Mouse (Mus musculus) kidney, postnatal 0 days (tissue): ENCODE data around the gene Fgfr2. TPM values are rescaled to one million over a fixed set of nuclear protein-coding genes. Genes with fewer than 3 reads are reported as not detected.

ENCODE experiments used
- ATAC-seq: fragments of 200-750 bp; cut with Nextera tagmentation; replicated peaks from 2 replicates; pipeline ENCODE4 v1.8.0; 2017; ENCODE audit warnings: low read depth, moderate number of reproducible peaks, moderate TSS enrichment, moderate library complexity; ENCODE audit not compliant: low FRiP score
- DNase-seq: peaks from one replicate; pipeline ENCODE4 v3.0.0-alpha.2; 2016; ENCODE audit warnings: low spot score
- H3K27ac ChIP-seq: fragments of 300-500 bp; sonication (generic); 2 replicates; pipeline ENCODE4 v1.5.1; 2014; ENCODE audit warnings: mild to moderate bottlenecking
- H3K27me3 ChIP-seq: fragments of 300-500 bp; sonication (generic); 2 replicates; pipeline ENCODE4 v1.6.1; 2014; ENCODE audit warnings: low read length, mixed read lengths; ENCODE audit not compliant: insufficient read depth
- H3K36me3 ChIP-seq: fragments of 300-500 bp; sonication (generic); 2 replicates; pipeline ENCODE4 v1.6.1; 2014; ENCODE audit warnings: low read length, mixed read lengths; ENCODE audit not compliant: insufficient read depth
- H3K4me1 ChIP-seq: fragments of 300-500 bp; sonication (generic); replicated peaks from 2 replicates; pipeline ENCODE4 v1.6.1; 2014; ENCODE audit warnings: antibody characterized with exemption, low read length, mixed read lengths; ENCODE audit not compliant: insufficient read depth
- H3K4me2 ChIP-seq: fragments of 300-500 bp; sonication (generic); 2 replicates; pipeline ENCODE4 v1.6.1; 2014; ENCODE audit warnings: mild to moderate bottlenecking, low read length, moderate library complexity, mixed read lengths
- H3K4me3 ChIP-seq: fragments of 300-500 bp; sonication (generic); replicated peaks from 2 replicates; pipeline ENCODE4 v1.5.1; 2014; ENCODE audit warnings: low read depth, low read length
- H3K9ac ChIP-seq: fragments of 300-500 bp; sonication (generic); 2 replicates; pipeline ENCODE4 v1.6.1; 2014; ENCODE audit warnings: low read depth, low read length
- H3K9me3 ChIP-seq: fragments of 300-500 bp; sonication (generic); replicated peaks from 2 replicates; pipeline ENCODE4 v1.6.1; 2016; ENCODE audit warnings: low read length, inconsistent platforms, mixed read lengths
- CTCF ChIP-seq: IDR thresholded peaks from 2 replicates; pipeline ENCODE4 v1.5.1; 2016; ENCODE audit warnings: antibody characterized with exemption, low read depth, mild to moderate bottlenecking, moderate library complexity
- WGBS: fragments of 180-500 bp; shearing (Covaris S2); extraction: QIAGEN DNeasy Blood & Tissue Kit; methylation state at CpG from one replicate; pipeline ENCODE4 v1.1.7; 2014; 5-methylcytosine and 5-hydroxymethylcytosine counted together
- polyA plus RNA-seq: library from polyadenylated mRNA; unstranded; fragments of >200 nt; fragmentation: Nextera tagmentation; extraction: Ambion mirVana; gene quantifications from 2 replicates; pipeline ENCODE4 v1.2.1, GENCODE M21; 2015

Gene Fgfr2
- polyA plus RNA-seq, 1 experiment from 2014 or later: 79.8 TPM

DNA sequence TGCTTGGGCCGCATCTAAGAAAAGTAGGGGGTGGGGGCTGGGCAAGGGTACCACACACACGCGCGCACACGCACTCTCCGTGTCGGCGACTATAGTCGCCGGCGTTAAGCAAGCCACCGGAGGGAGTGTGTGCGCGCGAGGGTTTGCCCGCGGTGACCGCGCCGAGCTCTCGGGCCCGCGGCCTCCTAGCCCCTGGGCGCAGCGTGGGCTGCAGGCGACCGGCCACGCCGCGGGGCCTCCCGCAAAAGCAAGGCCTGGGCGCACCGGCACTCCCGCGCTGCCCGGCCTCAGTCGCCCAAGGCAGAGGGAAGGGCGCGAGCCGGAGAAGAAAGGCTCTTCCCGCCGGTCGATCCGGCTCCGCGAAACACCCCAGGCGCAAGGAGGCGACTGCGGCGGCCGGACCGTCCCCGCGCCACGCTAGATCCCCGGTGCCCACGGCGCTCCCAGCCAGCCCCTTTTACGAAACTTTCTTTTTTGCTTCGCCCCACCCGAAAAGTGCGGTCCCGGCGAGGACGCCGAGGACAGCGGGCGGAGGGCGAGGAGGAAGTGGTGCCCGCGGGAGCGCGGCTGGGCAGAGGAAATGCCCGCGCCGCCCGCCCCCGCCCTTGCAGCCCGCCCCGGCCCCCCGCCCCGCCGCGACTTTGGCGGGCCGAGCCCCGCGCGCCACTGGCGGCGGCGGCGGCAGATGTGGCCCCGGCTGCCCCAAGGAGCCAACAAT, 1.3 kb downstream of the Fgfr2 start:
- Histone ChIP-seq H3K27me3 (no peaks in the 10 kb centered on the region), H3K4me3 (peak overlapping the region; percentile 94), H3K4me2 (peak overlapping the region; percentile 81), H3K36me3 (no peaks in the 10 kb centered on the region), H3K4me1 (peaks cover 21% of the 10 kb centered on the region; the same call in 1 of the 2 replicates), H3K27ac (peak overlapping the region; percentile 98), H3K9ac (peak overlapping the region; percentile 95), H3K9me3 (no peaks in the 10 kb centered on the region)
- no peak; the same call in 1 of the 2 replicates for ATAC-seq
- TF ChIP-seq CTCF: no peak; the same call in 1 of the 2 replicates
- 1% methylated on average over 71 of the region's 94 CpGs for WGBS
- DNase-seq: peak; percentile 65

DNA sequence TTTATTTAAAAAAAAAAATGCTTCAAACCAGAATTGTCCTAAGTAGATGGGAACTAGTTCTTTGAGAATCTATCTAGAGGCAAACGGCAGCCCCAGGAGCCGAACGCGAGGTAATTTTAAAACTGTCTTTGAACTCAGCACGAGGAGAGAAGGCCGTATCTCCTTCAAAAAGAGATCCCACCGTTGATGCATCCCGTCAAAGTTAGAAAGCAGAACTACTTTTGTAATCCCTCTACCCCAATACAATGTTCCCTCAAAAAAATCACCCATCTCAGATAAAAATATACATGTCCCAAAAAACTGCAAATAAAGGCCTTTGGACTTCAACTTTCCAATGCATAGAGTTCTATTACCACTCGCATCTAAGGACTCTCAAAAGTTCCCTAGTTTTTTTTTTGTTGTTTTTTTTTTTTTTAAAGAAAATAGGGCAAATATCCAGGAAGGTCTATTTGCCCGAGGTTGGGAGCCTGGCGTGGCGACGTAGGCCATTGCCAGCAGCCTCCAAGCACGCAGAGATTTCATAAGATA, 2.0 kb downstream of the Fgfr2 start:
- WGBS: 3% methylated on average over 14 of the region's 14 CpGs
- no peak for TF ChIP-seq CTCF
- H3K4me2 ChIP-seq: peak overlapping the region; percentile 81
- DNase-seq (no peak), ATAC-seq (no peak)
- H3K36me3 ChIP-seq: no peaks in the 10 kb centered on the region
- peak overlapping the region; percentile 98 for H3K27ac ChIP-seq
- H3K9me3 ChIP-seq: no peaks in the 10 kb centered on the region
- H3K4me3 ChIP-seq: peak overlapping the region; percentile 94
- H3K27me3 ChIP-seq: no peaks in the 10 kb centered on the region
- peak overlapping the region; percentile 95 for H3K9ac ChIP-seq
- peaks cover 22% of the 10 kb centered on the region for H3K4me1 ChIP-seq

DNA sequence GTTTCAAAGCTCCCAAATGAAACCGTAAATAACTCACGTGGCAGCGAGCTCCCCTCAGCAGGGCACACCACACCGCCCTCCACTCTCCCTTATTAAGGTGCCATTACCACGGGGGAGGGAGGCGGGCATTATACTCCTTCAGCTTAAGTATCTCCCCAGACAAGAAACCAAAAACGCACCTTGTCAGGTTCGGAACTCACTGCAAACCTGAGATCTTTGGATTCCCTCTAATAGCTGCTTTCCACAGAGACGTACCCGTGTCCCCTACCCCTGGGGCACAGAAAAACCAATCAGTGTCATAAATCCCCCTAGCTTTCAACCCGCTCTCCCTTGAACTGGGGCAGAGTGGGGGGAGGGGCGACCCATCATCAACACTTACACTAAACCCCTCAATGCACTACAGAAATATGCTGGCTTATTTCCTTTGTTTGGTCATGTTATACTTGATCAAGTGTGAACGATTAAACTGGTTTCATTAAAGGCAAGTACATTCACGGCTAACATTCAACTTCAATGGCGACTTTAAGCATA, 2.9 kb downstream of the Fgfr2 start:
- Histone ChIP-seq H3K4me3 (peak overlapping the region; percentile 94), H3K9me3 (no peaks in the 10 kb centered on the region), H3K36me3 (no peaks in the 10 kb centered on the region), H3K4me1 (peaks cover 30% of the 10 kb centered on the region), H3K4me2 (peak overlapping the region; percentile 81), H3K27me3 (no peaks in the 10 kb centered on the region), H3K9ac (peak overlapping the region; percentile 28; the same call in 1 of the 2 replicates), H3K27ac (peak overlapping the region; percentile 47; the same call in 1 of the 2 replicates)
- WGBS: 12% methylated on average over 15 of the region's 15 CpGs
- TF ChIP-seq CTCF: no peak
- DNase-seq (peak; percentile 43), ATAC-seq (no peak)

DNA sequence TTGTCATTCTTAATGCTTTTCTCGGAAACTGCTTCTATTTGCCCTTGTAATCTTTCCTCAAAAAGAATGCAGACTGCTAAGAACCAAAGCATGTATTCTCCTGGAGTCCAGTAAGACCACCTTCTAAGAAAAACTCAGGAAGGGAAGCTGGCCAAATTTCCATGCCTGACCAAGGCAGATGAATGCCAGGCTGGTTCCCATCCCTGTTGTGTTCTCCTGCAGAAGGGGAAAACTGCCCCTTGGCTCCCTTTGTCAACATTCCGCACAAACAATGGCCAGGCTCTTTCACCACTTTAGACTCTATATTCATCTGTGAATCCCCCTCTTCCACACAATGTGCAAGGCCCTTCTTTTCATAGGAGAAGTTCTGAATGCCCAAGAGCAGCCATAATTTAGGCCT, 5.3 kb downstream of the Fgfr2 start:
- 47% methylated on average over 2 of the region's 2 CpGs for WGBS
- Histone ChIP-seq H3K27ac (peak overlapping the region; percentile 37; the same call in 1 of the 2 replicates), H3K4me1 (peaks cover 49% of the 10 kb centered on the region), H3K27me3 (no peaks in the 10 kb centered on the region), H3K9me3 (no peaks in the 10 kb centered on the region), H3K36me3 (no peaks in the 10 kb centered on the region), H3K4me2 (no peak overlapping the region), H3K9ac (no peak overlapping the region), H3K4me3 (no peak overlapping the region)
- ATAC-seq: no peak
- no peak for DNase-seq
- no peak for TF ChIP-seq CTCF

DNA sequence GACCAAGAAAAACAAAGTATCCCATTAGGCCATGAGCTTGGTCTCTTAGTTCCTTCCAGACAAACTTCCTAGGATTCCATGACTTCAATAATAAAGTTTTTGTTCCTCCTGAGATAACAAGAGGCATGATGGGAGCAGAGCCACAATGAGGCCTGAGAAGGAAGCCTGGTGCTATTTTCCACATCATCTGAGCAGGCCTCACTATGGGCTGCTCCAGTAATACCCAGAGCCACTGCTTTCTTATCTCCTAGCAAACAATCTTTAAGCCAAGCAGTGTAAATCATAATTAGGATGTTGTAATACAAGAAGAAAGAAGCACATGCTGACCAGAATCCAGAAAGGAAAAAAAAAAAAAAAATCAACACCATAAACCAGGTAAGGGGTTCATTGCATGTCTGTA, 6.6 kb downstream of the Fgfr2 start:
- no peak for ATAC-seq
- DNase-seq: peak; percentile 44
- Histone ChIP-seq H3K4me1 (peaks cover 62% of the 10 kb centered on the region), H3K4me3 (no peak overlapping the region), H3K9me3 (no peaks in the 10 kb centered on the region), H3K4me2 (no peak overlapping the region), H3K27me3 (no peaks in the 10 kb centered on the region), H3K27ac (peak overlapping the region; percentile 79), H3K9ac (no peak overlapping the region), H3K36me3 (no peaks in the 10 kb centered on the region)
- no peak for TF ChIP-seq CTCF

DNA sequence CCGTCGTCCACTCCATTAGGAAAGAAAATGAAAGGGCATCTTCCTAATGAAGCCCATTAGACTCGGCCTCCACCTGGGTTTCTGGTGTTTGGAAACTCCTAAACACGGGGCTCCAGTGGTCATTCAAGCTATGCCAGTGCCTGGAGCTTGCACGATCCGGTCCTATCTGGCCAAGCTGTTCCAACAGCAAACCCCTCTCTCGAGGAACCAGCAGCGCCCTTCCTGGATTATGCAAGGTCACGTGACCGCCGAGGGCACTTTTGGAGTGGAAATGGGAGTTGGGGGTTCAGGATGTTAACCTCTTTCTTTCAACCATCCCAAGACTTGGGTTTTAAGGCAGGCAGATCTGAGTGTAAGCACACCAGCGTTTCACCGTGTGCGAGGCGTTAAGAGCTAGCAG, 7.3 kb downstream of the Fgfr2 start:
- Histone ChIP-seq H3K4me2 (peak overlapping the region; percentile 47), H3K4me1 (peaks cover 69% of the 10 kb centered on the region), H3K9me3 (no peaks in the 10 kb centered on the region), H3K27ac (peak overlapping the region; percentile 79), H3K27me3 (no peaks in the 10 kb centered on the region), H3K9ac (peak overlapping the region; percentile 36; the same call in 1 of the 2 replicates), H3K4me3 (0 out of 2 replicates have a peak overlapping the region, but pooled peaks have one; percentile 16), H3K36me3 (no peaks in the 10 kb centered on the region)
- TF ChIP-seq CTCF: no peak
- ATAC-seq (no peak; the same call in 1 of the 2 replicates), DNase-seq (peak; percentile 59)
- WGBS: 14% methylated on average over 15 of the region's 15 CpGs
